Mouse (Mus musculus): Measurements from ENCODE around the gene Fancc. TPM values are rescaled to one million over a fixed set of nuclear protein-coding genes. Genes with fewer than 3 reads are reported as not detected.
"Not testable (repeated sequence)": the region's sequence is repeated elsewhere in the genome, so short reads cannot be mapped to it uniquely, and the experiment has no call there.

The Fancc gene
- total RNA-seq, 2 experiments from 2014 or later: 7.2 to 7.6 TPM

GRCm38 (mm10) chr13:63430681-63431029 is 66.4 kb downstream of the Fancc start:
- intact Hi-C loops (cut with DNase I): loop anchor here (5.0 kb wide), 1 partner anchor 137 kb away; no protein-coding TSS in a partner anchor
- no peak for DNase-seq (ENCODE audit: low spot score in 2 of 2)

- intact Hi-C loops (cut with DNase I): loop anchor here (5.0 kb wide), 1 partner anchor 137 kb away; no protein-coding TSS in a partner anchor
- no peak for DNase-seq (ENCODE audit: low spot score in 2 of 2)
These were observed 66.9 kb downstream of the Fancc start for GRCm38 (mm10) chr13:63430206-63430605.

GRCm38 (mm10) chr13:63428211-63428610 is 68.9 kb downstream of the Fancc start:
- intact Hi-C loops (cut with DNase I); DNase-seq (ENCODE audit: low spot score in 2 of 2): not testable (repeated sequence)

GRCm38 (mm10) chr13:63423060-63423459 is 74.0 kb downstream of the Fancc start:
- intact Hi-C loops (cut with DNase I): no loop called here
- no peak for DNase-seq (ENCODE audit: low spot score in 2 of 2)

- intact Hi-C loops (cut with DNase I): no loop called here
- no peak for DNase-seq (ENCODE audit: low spot score in 2 of 2)
These were observed 75.9 kb downstream of the Fancc start for GRCm38 (mm10) chr13:63421225-63421624.

GRCm38 (mm10) chr13:63418148-63418547 is 78.9 kb downstream of the Fancc start:
- no peak for DNase-seq (ENCODE audit: low spot score in 2 of 2)
- intact Hi-C loops (cut with DNase I): no loop called here

- no peak for DNase-seq (ENCODE audit: low spot score in 2 of 2)
- intact Hi-C loops (cut with DNase I): no loop called here
These were observed 80.3 kb downstream of the Fancc start for GRCm38 (mm10) chr13:63416824-63417223.

GRCm38 (mm10) chr13:63412662-63413061 is 84.4 kb downstream of the Fancc start:
- intact Hi-C loops (cut with DNase I): no loop called here
- DNase-seq (ENCODE audit: low spot score in 2 of 2): no peak

- no peak for DNase-seq (ENCODE audit: low spot score in 2 of 2)
- intact Hi-C loops (cut with DNase I): no loop called here
These were observed 85.6 kb downstream of the Fancc start for GRCm38 (mm10) chr13:63411310-63412022.

GRCm38 (mm10) chr13:63410578-63411298 is 86.3 kb downstream of the Fancc start:
- no peak for DNase-seq (ENCODE audit: low spot score in 2 of 2)
- intact Hi-C loops (cut with DNase I): no loop called here

- no peak for DNase-seq (ENCODE audit: low spot score in 2 of 2)
- intact Hi-C loops (cut with DNase I): no loop called here
These were observed 91.9 kb downstream of the Fancc start for GRCm38 (mm10) chr13:63405151-63405550.

- intact Hi-C loops (cut with DNase I): no loop called here
These were observed 92.4 kb downstream of the Fancc start for GRCm38 (mm10) chr13:63404657-63405056.

GRCm38 (mm10) chr13:63402823-63403222 is 94.3 kb downstream of the Fancc start:
- intact Hi-C loops (cut with DNase I): no loop called here
- DNase-seq (ENCODE audit: low spot score in 2 of 2): no peak

More at GRCm38 (mm10) chr13:63404657-63405056, 92.4 kb downstream of the Fancc start:
- DNase-seq (ENCODE audit: low spot score in 2 of 2): no peak

GRCm38 (mm10) chr13:63400069-63400468 is 97.0 kb downstream of the Fancc start:
- no peak for DNase-seq (ENCODE audit: low spot score in 2 of 2)
- intact Hi-C loops (cut with DNase I): no loop called here

- intact Hi-C loops (cut with DNase I): no loop called here
- DNase-seq (ENCODE audit: low spot score in 2 of 2): no peak
These were observed 99.7 kb downstream of the Fancc start for GRCm38 (mm10) chr13:63397420-63397819.

- no peak for DNase-seq (ENCODE audit: low spot score in 2 of 2)
- intact Hi-C loops (cut with DNase I): no loop called here
These were observed 102.6 kb downstream of the Fancc start for GRCm38 (mm10) chr13:63394304-63395063.

- intact Hi-C loops (cut with DNase I): no loop called here
- no peak for DNase-seq (ENCODE audit: low spot score in 2 of 2)
These were observed 111.8 kb downstream of the Fancc start for GRCm38 (mm10) chr13:63385234-63385633.

- DNase-seq (ENCODE audit: low spot score in 2 of 2): no peak
- intact Hi-C loops (cut with DNase I): no loop called here
These were observed 112.3 kb downstream of the Fancc start for GRCm38 (mm10) chr13:63384775-63385174.

GRCm38 (mm10) chr13:63382206-63382605 is 114.9 kb downstream of the Fancc start:
- intact Hi-C loops (cut with DNase I): no loop called here
- DNase-seq (ENCODE audit: low spot score in 2 of 2): no peak

GRCm38 (mm10) chr13:63373460-63374166 is 123.5 kb downstream of the Fancc start:
- intact Hi-C loops (cut with DNase I): no loop called here
- DNase-seq (ENCODE audit: low spot score in 2 of 2): no peak
